Mouse (Mus musculus) kidney, adult 8-10 months (tissue): ENCODE measurements around the gene Rnase9.
"Not testable (repeated sequence)": the region's sequence is repeated elsewhere in the genome, so short reads cannot be mapped to it uniquely, and the experiment has no call there.

Experiments
- DNase-seq, 2 experiments: peaks; one replicate each; pipeline ENCODE4 v3.0.0; 2022

Gene Rnase9

DNA sequence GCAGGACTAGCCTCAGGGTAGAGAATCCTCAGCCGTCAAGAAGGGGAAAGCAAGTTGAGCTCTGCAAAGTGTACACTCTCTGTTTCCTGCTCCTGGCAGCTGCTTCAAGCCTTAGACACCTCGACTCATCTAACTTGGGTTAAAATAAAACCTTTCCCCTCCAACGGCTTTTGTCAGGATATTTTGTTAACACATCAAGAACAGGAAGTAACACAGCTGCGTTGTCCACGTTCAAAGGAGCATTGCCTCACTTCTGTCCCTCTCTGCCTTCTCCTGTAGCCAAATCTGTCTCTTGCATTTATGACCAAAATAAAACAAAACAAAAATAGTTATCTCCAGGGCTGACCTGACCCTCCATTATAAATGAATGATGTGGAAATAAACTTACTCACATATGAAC, 6.2 kb upstream of the Rnase9 start:
- DNase-seq = no peak

GRCm38 (mm10) chr14:51036214-51036613, 5.5 kb downstream of the Rnase9 start:
- no peak for DNase-seq

- no peak for DNase-seq
Measured at GRCm38 (mm10) chr14:51035206-51035605, 6.5 kb downstream of the Rnase9 start.

GRCm38 (mm10) chr14:51027387-51028155, 14.1 kb downstream of the Rnase9 start:
- DNase-seq = no peak

DNA sequence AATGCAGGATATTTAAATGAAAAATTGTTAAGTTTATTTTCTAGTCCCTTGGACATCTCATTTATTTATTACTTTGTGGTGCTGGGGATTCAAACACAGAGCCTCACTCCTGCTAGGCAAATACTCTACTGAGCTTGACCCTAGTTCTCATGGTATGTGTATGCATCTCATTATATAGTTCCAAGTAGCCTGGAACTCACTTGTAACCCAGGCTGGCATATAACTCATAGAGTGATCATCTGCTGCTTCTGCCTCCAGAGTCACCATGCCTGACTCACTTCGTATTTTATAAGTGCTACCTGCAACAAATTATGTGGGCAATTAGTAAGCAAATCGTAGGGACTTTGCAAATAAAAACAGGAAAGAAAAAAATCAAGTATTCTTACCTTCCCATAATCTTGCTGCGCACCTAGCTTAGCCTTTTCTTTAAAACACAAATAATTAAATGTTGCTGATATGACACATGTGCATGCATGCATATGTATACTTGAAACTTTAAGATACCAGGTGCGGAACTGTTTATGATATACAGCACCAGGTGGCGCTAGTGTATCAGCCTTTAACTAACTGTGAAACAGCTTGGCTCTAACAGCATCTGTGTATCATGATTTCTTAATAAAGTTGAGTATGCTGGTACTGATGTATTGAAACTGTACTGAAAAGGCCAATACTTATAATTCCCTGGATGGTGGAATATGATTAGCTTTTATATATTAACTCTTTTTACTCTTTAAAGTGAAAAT, 15.1 kb downstream of the Rnase9 start:
- peak; percentile 53 to 81 for DNase-seq

GRCm38 (mm10) chr14:51024820-51025219, 16.8 kb downstream of the Rnase9 start:
- DNase-seq = no peak

GRCm38 (mm10) chr14:51023457-51023856, 18.2 kb downstream of the Rnase9 start:
- no peak for DNase-seq

- peak in 1 of 2 experiments; percentile 17 for DNase-seq
Measured at GRCm38 (mm10) chr14:51017256-51017655, 24.4 kb downstream of the Rnase9 start.

- no peak for DNase-seq
Measured at GRCm38 (mm10) chr14:51015780-51016179, 25.9 kb downstream of the Rnase9 start.

- not testable (repeated sequence) for DNase-seq
Measured at GRCm38 (mm10) chr14:51014724-51015123, 26.9 kb downstream of the Rnase9 start.

- no peak for DNase-seq
Measured at GRCm38 (mm10) chr14:51009572-51009971, 32.1 kb downstream of the Rnase9 start.

GRCm38 (mm10) chr14:51008781-51009180, 32.9 kb downstream of the Rnase9 start:
- no peak for DNase-seq

DNA sequence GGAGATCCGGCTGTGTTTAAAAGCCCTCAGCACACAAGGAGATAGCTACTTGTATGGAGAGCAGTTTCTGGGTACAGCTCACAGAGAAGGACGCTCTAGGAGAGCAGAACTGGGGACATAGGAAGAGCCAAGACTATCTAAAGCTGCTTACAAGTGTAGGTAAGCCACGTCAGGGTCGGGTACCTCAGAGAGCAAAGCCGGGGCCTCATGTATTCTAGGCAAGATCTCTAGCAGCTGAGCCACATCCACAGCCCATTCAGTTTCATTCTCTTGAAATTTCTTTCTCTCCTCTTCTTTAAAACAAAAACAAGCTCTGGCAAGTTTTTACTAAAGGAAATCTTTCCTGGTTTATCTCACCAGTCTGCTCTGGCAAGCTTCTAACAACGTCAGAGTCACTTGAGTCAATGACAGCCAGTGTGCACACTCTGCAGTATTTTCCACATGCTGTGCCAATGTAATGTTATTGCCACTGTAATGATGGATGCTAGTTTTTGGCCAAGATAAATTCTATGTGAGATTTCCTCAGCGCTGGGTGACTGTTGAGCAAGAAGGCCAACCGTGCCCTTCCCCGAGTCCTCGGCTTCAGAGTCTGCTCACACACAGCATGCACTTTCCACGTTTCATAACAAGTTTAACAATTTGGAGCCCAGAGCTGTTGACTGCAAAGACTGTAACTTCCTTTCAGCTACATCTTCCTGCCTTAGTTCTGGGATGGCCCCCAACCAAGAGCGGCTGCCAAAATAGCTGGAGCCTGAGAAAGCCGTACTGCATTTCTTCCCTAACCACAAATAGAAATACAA, 33.6 kb downstream of the Rnase9 start:
- DNase-seq = peak; percentile 23 to 35

- DNase-seq = no peak
Measured at GRCm38 (mm10) chr14:51007152-51007801, 34.4 kb downstream of the Rnase9 start, which contains the start of gene Rnase10. Gene Rnase10 (plus strand): TSS chr14:51007751.

GRCm38 (mm10) chr14:50997999-50998666, 43.5 kb downstream of the Rnase9 start:
- DNase-seq = peak; percentile 52 to 58

DNA sequence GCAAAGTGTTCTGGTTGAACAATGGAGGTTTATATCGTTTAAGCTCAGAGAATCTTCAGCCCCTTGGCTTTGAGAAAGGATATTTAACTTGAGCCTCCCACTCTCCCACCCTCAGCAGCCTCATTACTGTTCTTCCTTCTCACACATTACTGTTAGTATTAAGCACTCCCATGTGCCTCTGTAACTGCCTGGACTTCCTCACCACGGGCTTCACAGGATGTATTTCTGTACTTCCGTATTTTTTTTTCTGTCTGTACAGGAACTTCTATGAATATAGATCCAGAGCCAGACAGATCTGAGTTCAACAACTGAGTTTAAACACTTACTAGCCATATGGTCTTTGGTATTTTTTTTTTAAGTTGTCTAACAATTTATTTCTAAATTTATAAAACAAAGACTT, 44.6 kb downstream of the Rnase9 start:
- DNase-seq = no peak

DNA sequence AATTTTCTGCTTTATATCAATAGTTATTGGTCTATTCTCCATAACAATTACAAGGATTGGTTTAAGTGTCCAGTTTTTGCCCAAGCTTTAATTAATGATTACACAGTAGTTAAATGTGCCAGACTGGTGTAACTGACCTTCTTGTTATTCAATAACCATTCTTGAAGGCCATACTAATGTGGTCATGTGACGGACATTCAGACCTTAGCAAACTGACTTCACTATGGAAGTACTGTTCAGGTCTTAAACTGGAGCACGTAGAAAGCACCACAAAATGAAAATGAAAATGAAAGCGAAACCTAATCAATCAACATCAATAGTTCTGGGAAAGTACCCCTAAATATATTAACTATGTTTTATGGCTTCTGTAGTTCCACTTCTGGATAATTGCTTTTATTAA, 50.6 kb downstream of the Rnase9 start:
- DNase-seq = peak; percentile 24 to 85
